Mouse (Mus musculus) intestine, postnatal 0 days (tissue): ENCODE data around the gene Cep350. TPM values are rescaled to one million over a fixed set of nuclear protein-coding genes. Genes with fewer than 3 reads are reported as not detected.

Source experiments
- ATAC-seq: fragments of 200-750 bp; cut with Nextera tagmentation; 2 replicates; pipeline ENCODE4 v1.8.0; 2017; ENCODE audit warnings: mild to moderate bottlenecking, moderate TSS enrichment, moderate library complexity
- H3K27ac ChIP-seq: fragments of 300-500 bp; sonication (generic); 2 replicates; pipeline ENCODE4 v1.5.1; 2014; ENCODE audit warnings: mild to moderate bottlenecking, low read depth, low read length, moderate library complexity
- H3K27me3 ChIP-seq: fragments of 300-500 bp; sonication (generic); replicated peaks from 2 replicates; pipeline ENCODE4 v1.6.1; 2014; ENCODE audit warnings: low read length, mixed read lengths; ENCODE audit not compliant: control insufficient read depth, insufficient read depth
- H3K36me3 ChIP-seq: fragments of 300-500 bp; sonication (generic); 2 replicates; pipeline ENCODE4 v1.6.1; 2014; ENCODE audit warnings: mild to moderate bottlenecking, moderate library complexity; ENCODE audit not compliant: control insufficient read depth, insufficient read depth
- H3K4me1 ChIP-seq: fragments of 300-500 bp; sonication (generic); replicated peaks from 2 replicates; pipeline ENCODE4 v1.6.1; 2014; ENCODE audit warnings: antibody characterized with exemption, low read length, mixed read lengths; ENCODE audit not compliant: control insufficient read depth, insufficient read depth
- H3K4me2 ChIP-seq: fragments of 300-500 bp; sonication (generic); replicated peaks from 2 replicates; pipeline ENCODE4 v1.6.1; 2014; ENCODE audit warnings: low read depth, mild to moderate bottlenecking, moderate library complexity
- H3K4me3 ChIP-seq: fragments of 300-500 bp; sonication (generic); 2 replicates; pipeline ENCODE4 v1.5.1; 2014; ENCODE audit warnings: low read depth, low read length
- H3K9ac ChIP-seq: fragments of 300-500 bp; sonication (generic); 2 replicates; pipeline ENCODE4 v1.6.1; 2014; ENCODE audit warnings: mild to moderate bottlenecking, low read depth, low read length
- H3K9me3 ChIP-seq: fragments of 300-500 bp; sonication (generic); 2 replicates; pipeline ENCODE4 v1.6.1; 2016; ENCODE audit warnings: mixed run types; ENCODE audit not compliant: control insufficient read depth
- CTCF ChIP-seq: sonication (generic); IDR thresholded peaks from 2 replicates; pipeline ENCODE4 v1.5.1; 2016; ENCODE audit warnings: low read depth, mild to moderate bottlenecking, control low read depth, antibody characterized with exemption, moderate library complexity
- WGBS: fragments of 180-500 bp; shearing (Covaris S2); extraction: QIAGEN DNeasy Blood & Tissue Kit; methylation state at CpG from one replicate; pipeline ENCODE4 v1.1.7; 2014; 5-methylcytosine and 5-hydroxymethylcytosine counted together
- polyA plus RNA-seq: library from polyadenylated mRNA; unstranded; fragments of >200 nt; fragmentation: Nextera tagmentation; extraction: Ambion mirVana; gene quantifications from 2 replicates; pipeline ENCODE4 v1.2.1, GENCODE M21; 2015

Cep350 gene
- polyA plus RNA-seq, 1 experiment from 2014 or later = 12.8 TPM

GRCm38 (mm10) chr1:155854926-155855702 lies 117.9 kb downstream of the Cep350 start:
- Histone ChIP-seq H3K27ac (no peak overlapping the region), H3K4me1 (no peaks in the 10 kb centered on the region), H3K4me2 (no peak overlapping the region), H3K36me3 (peaks cover 61% of the 10 kb centered on the region), H3K4me3 (no peak overlapping the region), H3K9me3 (no peaks in the 10 kb centered on the region), H3K27me3 (no peaks in the 10 kb centered on the region), H3K9ac (no peak overlapping the region)
- TF ChIP-seq CTCF = peak; percentile 34
- WGBS = 49% methylated on average over 7 of the region's 7 CpGs
- peak; percentile 73 for ATAC-seq

- Histone ChIP-seq H3K4me2 (no peak overlapping the region), H3K9ac (no peak overlapping the region), H3K9me3 (no peaks in the 10 kb centered on the region), H3K27me3 (no peaks in the 10 kb centered on the region), H3K36me3 (peaks cover 59% of the 10 kb centered on the region), H3K4me1 (no peaks in the 10 kb centered on the region), H3K27ac (no peak overlapping the region), H3K4me3 (no peak overlapping the region)
- TF ChIP-seq CTCF = no peak
- WGBS = 98% methylated on average over 5 of the region's 5 CpGs
- no peak for ATAC-seq
Observed at GRCm38 (mm10) chr1:155853009-155853408, 120.0 kb downstream of the Cep350 start.

- Histone ChIP-seq H3K27me3 (no peaks in the 10 kb centered on the region), H3K9me3 (no peaks in the 10 kb centered on the region), H3K9ac (no peak overlapping the region), H3K4me3 (no peak overlapping the region), H3K4me2 (no peak overlapping the region), H3K4me1 (no peaks in the 10 kb centered on the region), H3K27ac (no peak overlapping the region), H3K36me3 (peaks cover 41% of the 10 kb centered on the region)
- no peak for ATAC-seq
- no peak for TF ChIP-seq CTCF
- 71% methylated on average over 5 of the region's 5 CpGs for WGBS
Observed at GRCm38 (mm10) chr1:155844235-155844634, 128.8 kb downstream of the Cep350 start.

- no peak for TF ChIP-seq CTCF
- no peaks in the 10 kb centered on the region for H3K9me3 ChIP-seq
- ATAC-seq = no peak
- no peaks in the 10 kb centered on the region for H3K27me3 ChIP-seq
- H3K4me2 ChIP-seq = no peak overlapping the region
- 58% methylated on average over 4 of the region's 4 CpGs for WGBS
- H3K36me3 ChIP-seq = peaks cover 36% of the 10 kb centered on the region
- H3K27ac ChIP-seq = no peak overlapping the region
- no peaks in the 10 kb centered on the region for H3K4me1 ChIP-seq
- H3K4me3 ChIP-seq = no peak overlapping the region
- no peak overlapping the region for H3K9ac ChIP-seq
Observed at GRCm38 (mm10) chr1:155843538-155843937, 129.5 kb downstream of the Cep350 start.

GRCm38 (mm10) chr1:155835667-155836066 lies 137.4 kb downstream of the Cep350 start:
- TF ChIP-seq CTCF = no peak
- no peak overlapping the region for H3K4me2 ChIP-seq
- no peak overlapping the region for H3K27ac ChIP-seq
- H3K27me3 ChIP-seq = no peaks in the 10 kb centered on the region
- H3K4me1 ChIP-seq = no peaks in the 10 kb centered on the region
- H3K9me3 ChIP-seq = no peaks in the 10 kb centered on the region
- no peaks in the 10 kb centered on the region for H3K36me3 ChIP-seq
- no peak overlapping the region for H3K9ac ChIP-seq
- 46% methylated on average over 2 of the region's 2 CpGs for WGBS
- no peak for ATAC-seq
- H3K4me3 ChIP-seq = no peak overlapping the region

GRCm38 (mm10) chr1:155833610-155834009 lies 139.4 kb downstream of the Cep350 start:
- no peak for ATAC-seq
- no peak overlapping the region for H3K4me2 ChIP-seq
- 88% methylated on average over 9 of the region's 9 CpGs for WGBS
- no peaks in the 10 kb centered on the region for H3K9me3 ChIP-seq
- no peak overlapping the region for H3K9ac ChIP-seq
- H3K27me3 ChIP-seq = no peaks in the 10 kb centered on the region
- no peak for TF ChIP-seq CTCF
- H3K4me3 ChIP-seq = no peak overlapping the region
- H3K4me1 ChIP-seq = no peaks in the 10 kb centered on the region
- no peaks in the 10 kb centered on the region for H3K36me3 ChIP-seq
- H3K27ac ChIP-seq = no peak overlapping the region
